Mouse (Mus musculus) embryonic facial prominence, embryonic 13.5 days (tissue): ENCODE results near the gene Cdca5. TPM values are rescaled to one million over a fixed set of nuclear protein-coding genes. Genes with fewer than 3 reads are reported as not detected.
A peak's percentile ranks its signal among the peaks of the same experiment; 100 is the strongest.

Source experiments
- ATAC-seq: fragments of 200-750 bp; cut with Nextera tagmentation; 2 replicates; pipeline ENCODE4 v1.8.0; 2017; ENCODE audit warnings: low read depth; ENCODE audit not compliant: insufficient number of reproducible peaks, insufficient read depth, low FRiP score, low TSS enrichment
- H3K27ac ChIP-seq: fragments of 300-500 bp; sonication (generic); 2 replicates; pipeline ENCODE4 v1.5.1; 2015; ENCODE audit warnings: moderate library complexity, mild to moderate bottlenecking, inconsistent platforms
- H3K27me3 ChIP-seq: fragments of 300-500 bp; sonication (generic); 2 replicates; pipeline ENCODE4 v1.6.1; 2015; ENCODE audit warnings: mild to moderate bottlenecking, inconsistent platforms
- H3K36me3 ChIP-seq: fragments of 300-500 bp; sonication (generic); 2 replicates; pipeline ENCODE4 v1.6.1; 2015; ENCODE audit warnings: mild to moderate bottlenecking, inconsistent platforms
- H3K4me1 ChIP-seq: fragments of 300-500 bp; sonication (generic); 2 replicates; pipeline ENCODE4 v1.6.1; 2015; ENCODE audit warnings: inconsistent platforms
- H3K4me2 ChIP-seq: fragments of 300-500 bp; sonication (generic); 2 replicates; pipeline ENCODE4 v1.6.1; 2015; ENCODE audit warnings: moderate library complexity, mild to moderate bottlenecking, inconsistent platforms
- H3K4me3 ChIP-seq: fragments of 300-500 bp; sonication (generic); 2 replicates; pipeline ENCODE4 v1.5.1; 2015; ENCODE audit warnings: mild to moderate bottlenecking, inconsistent platforms
- H3K9ac ChIP-seq: fragments of 300-500 bp; sonication (generic); 2 replicates; pipeline ENCODE4 v1.6.1; 2015; ENCODE audit warnings: mild to moderate bottlenecking, inconsistent platforms
- H3K9me3 ChIP-seq: fragments of 300-500 bp; sonication (generic); 2 replicates; pipeline ENCODE4 v1.6.1; 2016; ENCODE audit warnings: inconsistent platforms
- whole genome bisulfite sequencing: fragments of 180-500 bp; shearing (Covaris S2); methylation state at CpG from one replicate; pipeline ENCODE4 v1.1.7; 2015; ENCODE audit warnings: mixed read lengths; 5-methylcytosine and 5-hydroxymethylcytosine counted together
- polyA plus RNA-seq: library from polyadenylated mRNA; unstranded; fragments of >200 nt; fragmentation: Nextera tagmentation; extraction: Ambion mirVana; gene quantifications from 2 replicates; pipeline ENCODE4 v1.2.1, GENCODE M21; 2015

Gene Cdca5
- polyA plus RNA-seq, 1 experiment from 2014 or later, result 39.6 TPM

DNA sequence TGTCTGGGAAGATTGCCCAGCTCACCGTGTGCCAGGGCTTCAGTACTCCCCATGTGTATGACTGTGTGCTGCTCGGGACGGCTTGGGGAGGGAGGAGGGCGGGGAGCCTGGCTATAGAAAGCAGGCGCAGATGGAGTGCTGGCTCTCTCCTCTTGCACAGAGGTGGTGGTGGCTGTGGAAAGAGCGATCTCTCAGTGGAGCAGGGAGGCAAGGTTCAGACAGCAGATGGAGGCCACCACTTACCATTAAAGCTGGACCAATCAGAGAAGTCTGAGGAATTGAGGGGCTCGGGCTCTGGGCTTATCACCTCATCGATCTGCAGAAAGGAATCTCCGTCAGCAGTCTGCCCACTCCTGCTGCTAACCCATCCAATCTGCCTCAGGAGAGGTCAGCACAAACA lies 2.6 kb upstream of the Cdca5 start, which contains the start of gene Gm28374:
Gene Gm28374, minus strand, starts transcription at position 101 of the 400 bp plus-strand sequence.
- Histone ChIP-seq H3K9ac (no peak within 1 kb of the TSS), H3K27ac (no peak within 1 kb of the TSS), H3K4me2 (no peak within 1 kb of the TSS), H3K4me1 (peaks cover 26% of the 10 kb centered on the region), H3K9me3 (no peaks in the 10 kb centered on the region), H3K36me3 (peaks cover 39% of the 10 kb centered on the region), H3K27me3 (no peaks in the 10 kb centered on the region), H3K4me3 (no peak within 1 kb of the TSS)
- WGBS, result 79% methylated on average over 9 of the region's 9 CpGs
- ATAC-seq, result no peak

DNA sequence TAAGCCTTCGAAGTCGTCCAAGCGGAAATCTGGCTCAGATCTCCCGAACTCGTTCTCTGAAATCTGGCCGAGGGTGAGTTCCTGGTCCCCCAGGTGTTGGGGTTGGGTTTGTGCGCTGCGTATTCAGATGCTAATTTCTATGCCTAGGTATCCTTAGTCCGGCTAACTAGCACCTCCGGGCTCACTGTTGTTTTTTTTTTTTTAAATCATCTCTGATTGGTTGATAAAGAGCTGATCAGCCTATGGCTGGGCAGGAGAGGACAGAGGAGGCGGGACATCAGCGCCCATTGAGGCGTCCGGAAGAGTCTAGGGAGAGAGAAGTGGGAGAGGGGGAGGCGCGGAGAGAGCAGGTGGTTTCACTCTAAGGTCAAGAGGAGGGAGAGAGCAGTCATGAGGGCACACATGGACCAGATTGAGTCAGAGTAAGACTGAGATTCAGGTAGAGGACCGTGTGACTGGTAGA lies 665 bp downstream of the Cdca5 start:
- WGBS, result under 1% methylated on average over 17 of the region's 17 CpGs
- peaks cover 55% of the 10 kb centered on the region for H3K36me3 ChIP-seq
- no peaks in the 10 kb centered on the region for H3K27me3 ChIP-seq
- ATAC-seq, result peak; percentile 48; the same call in 1 of the 2 replicates
- peak overlapping the region; percentile 93 for H3K4me2 ChIP-seq
- H3K4me3 ChIP-seq, result peak overlapping the region; percentile 76
- H3K4me1 ChIP-seq, result peaks cover 23% of the 10 kb centered on the region
- peak overlapping the region; percentile 79 for H3K9ac ChIP-seq
- no peaks in the 10 kb centered on the region for H3K9me3 ChIP-seq
- H3K27ac ChIP-seq, result peak overlapping the region; percentile 58

DNA sequence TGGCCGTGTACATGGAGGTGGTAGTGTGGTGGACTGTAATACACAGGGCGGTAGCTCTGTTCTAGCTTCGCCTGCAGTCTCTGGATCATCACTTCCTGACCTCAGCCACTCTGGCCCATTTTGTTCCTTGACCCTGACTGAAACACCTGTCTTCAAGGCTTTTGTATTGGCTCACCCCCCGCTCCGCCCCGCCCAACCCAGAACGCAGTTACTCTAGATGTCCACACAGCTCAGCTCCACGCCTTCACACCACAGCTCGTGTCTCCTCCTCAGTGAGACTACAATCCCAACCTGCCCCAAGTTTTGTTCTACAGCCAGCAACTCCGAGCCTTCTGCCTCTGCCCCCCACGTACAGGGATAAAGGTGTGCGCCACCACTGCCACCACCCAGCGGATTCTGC lies 4.1 kb downstream of the Cdca5 start:
- 93% methylated on average over 13 of the region's 13 CpGs for WGBS
- no peak overlapping the region for H3K4me3 ChIP-seq
- no peak overlapping the region for H3K4me2 ChIP-seq
- no peak overlapping the region for H3K27ac ChIP-seq
- H3K27me3 ChIP-seq, result no peaks in the 10 kb centered on the region
- no peak overlapping the region for H3K9ac ChIP-seq
- H3K9me3 ChIP-seq, result no peaks in the 10 kb centered on the region
- ATAC-seq, result no peak
- H3K36me3 ChIP-seq, result peaks cover 62% of the 10 kb centered on the region
- H3K4me1 ChIP-seq, result peaks cover 16% of the 10 kb centered on the region

GRCm38 (mm10) chr19:6094119-6094518 lies 9.3 kb downstream of the Cdca5 start, which contains the start of gene AC131692.1:
AC131692.1 (plus strand) TSS chr19:6094419.
- 92% methylated on average over 7 of the region's 7 CpGs for WGBS
- no peak for ATAC-seq
- Histone ChIP-seq H3K9ac (0 out of 2 replicates have a peak within 1 kb of the TSS, but pooled peaks have one; percentile 11), H3K9me3 (no peaks in the 10 kb centered on the region), H3K27ac (no peak within 1 kb of the TSS), H3K4me1 (no peaks in the 10 kb centered on the region), H3K4me2 (no peak within 1 kb of the TSS), H3K4me3 (no peak within 1 kb of the TSS), H3K36me3 (peaks cover 79% of the 10 kb centered on the region), H3K27me3 (no peaks in the 10 kb centered on the region)

GRCm38 (mm10) chr19:6097847-6098246 lies 13.1 kb downstream of the Cdca5 start:
- Histone ChIP-seq H3K36me3 (peaks cover 48% of the 10 kb centered on the region), H3K9me3 (no peaks in the 10 kb centered on the region), H3K4me2 (no peak overlapping the region), H3K4me1 (peaks cover 7% of the 10 kb centered on the region; the same call in 1 of the 2 replicates), H3K27me3 (no peaks in the 10 kb centered on the region), H3K27ac (no peak overlapping the region), H3K4me3 (no peak overlapping the region), H3K9ac (no peak overlapping the region)
- no peak for ATAC-seq
- 82% methylated on average over 3 of the region's 3 CpGs for WGBS

- no peak overlapping the region for H3K27ac ChIP-seq
- ATAC-seq, result no peak
- no peaks in the 10 kb centered on the region for H3K27me3 ChIP-seq
- H3K9ac ChIP-seq, result no peak overlapping the region
- peaks cover 7% of the 10 kb centered on the region; the same call in 1 of the 2 replicates for H3K4me1 ChIP-seq
- peaks cover 19% of the 10 kb centered on the region; the same call in 1 of the 2 replicates for H3K36me3 ChIP-seq
- H3K4me2 ChIP-seq, result no peak overlapping the region
- WGBS, result 16% methylated on average over 6 of the region's 6 CpGs
- no peak overlapping the region for H3K4me3 ChIP-seq
- H3K9me3 ChIP-seq, result no peaks in the 10 kb centered on the region
Observed at GRCm38 (mm10) chr19:6101186-6101585, 16.4 kb downstream of the Cdca5 start.

DNA sequence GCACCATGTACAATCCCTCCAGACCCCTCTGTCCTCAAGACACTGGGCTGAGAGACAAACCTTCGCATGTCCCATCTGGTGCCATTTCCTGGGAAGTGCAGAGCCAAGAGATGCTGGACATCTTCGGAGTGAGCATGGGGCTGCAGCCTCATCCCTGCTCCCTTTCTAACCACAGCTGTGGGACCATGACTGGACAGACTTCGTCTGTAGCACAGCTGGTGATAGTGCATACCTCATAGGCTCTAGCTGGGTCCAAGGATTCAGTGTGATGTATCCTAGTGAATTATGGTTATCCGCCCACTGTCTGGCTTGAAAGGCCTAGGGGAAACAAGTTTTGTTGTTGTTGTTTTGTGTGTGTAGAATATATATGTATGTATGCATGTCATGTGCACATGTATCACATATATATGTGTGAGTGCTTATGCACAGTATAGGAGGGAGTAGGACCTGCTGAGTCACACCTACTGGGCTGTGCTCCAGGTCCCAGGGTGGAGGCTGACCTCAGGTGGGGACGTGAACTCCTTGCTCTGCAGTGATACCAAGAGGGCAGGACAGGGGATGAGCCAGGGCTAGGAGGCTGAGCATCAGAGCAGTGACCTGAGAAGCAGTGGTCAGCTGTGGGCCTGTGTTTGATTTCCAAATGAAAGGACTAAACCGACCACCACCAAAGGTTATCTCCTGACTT lies 17.5 kb downstream of the Cdca5 start:
- ATAC-seq, result peak; percentile 68; the same call in 1 of the 2 replicates
- H3K27ac ChIP-seq, result no peak overlapping the region
- no peak overlapping the region for H3K9ac ChIP-seq
- WGBS, result 78% methylated on average over 6 of the region's 6 CpGs
- H3K4me2 ChIP-seq, result no peak overlapping the region
- H3K4me1 ChIP-seq, result peaks cover 7% of the 10 kb centered on the region; the same call in 1 of the 2 replicates
- no peak overlapping the region for H3K4me3 ChIP-seq
- no peaks in the 10 kb centered on the region for H3K27me3 ChIP-seq
- peaks cover 13% of the 10 kb centered on the region; the same call in 1 of the 2 replicates for H3K36me3 ChIP-seq
- no peaks in the 10 kb centered on the region for H3K9me3 ChIP-seq

- ATAC-seq, result no peak
- Histone ChIP-seq H3K9me3 (no peaks in the 10 kb centered on the region), H3K27me3 (no peaks in the 10 kb centered on the region), H3K9ac (no peak overlapping the region), H3K4me2 (no peak overlapping the region), H3K27ac (no peak overlapping the region), H3K4me3 (no peak overlapping the region), H3K36me3 (0 out of 2 replicates have a peak, but pooled peaks cover 1% of the 10 kb centered on the region), H3K4me1 (peaks cover 7% of the 10 kb centered on the region; the same call in 1 of the 2 replicates)
- 81% methylated on average over 4 of the region's 4 CpGs for WGBS
Observed at GRCm38 (mm10) chr19:6104476-6104875, 19.7 kb downstream of the Cdca5 start.

- Histone ChIP-seq H3K27me3 (no peaks in the 10 kb centered on the region), H3K4me3 (no peak within 1 kb of the TSS), H3K27ac (no peak within 1 kb of the TSS), H3K9me3 (no peaks in the 10 kb centered on the region), H3K4me1 (peaks cover 7% of the 10 kb centered on the region; the same call in 1 of the 2 replicates), H3K9ac (no peak within 1 kb of the TSS), H3K4me2 (no peak within 1 kb of the TSS), H3K36me3 (no peaks in the 10 kb centered on the region)
- whole genome bisulfite sequencing, result 81% methylated on average over 7 of the region's 7 CpGs
- no peak for ATAC-seq
Observed at GRCm38 (mm10) chr19:6105586-6105985, 20.8 kb downstream of the Cdca5 start, which contains the start of gene Naaladl1. Naaladl1 (plus strand) TSS chr19:6105782.

DNA sequence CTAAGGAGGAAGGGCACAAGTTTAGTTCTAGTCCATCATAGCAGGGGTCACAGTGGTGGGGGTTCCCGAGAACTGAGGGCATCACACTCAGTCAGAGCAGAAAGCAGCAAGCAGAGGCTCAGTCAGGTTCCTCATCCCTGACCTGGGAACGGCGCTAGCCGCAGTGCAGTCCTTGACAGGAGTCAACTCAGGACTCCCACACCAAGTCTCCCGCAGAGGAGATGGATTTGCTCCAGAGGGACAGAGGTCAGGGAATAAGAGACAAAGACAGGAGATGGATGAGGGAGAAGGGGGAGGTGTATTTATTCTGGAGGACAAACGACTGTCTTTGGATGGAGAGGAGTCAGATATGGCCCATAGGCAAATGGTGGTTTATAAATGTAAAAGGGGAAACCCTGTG lies 28.3 kb downstream of the Cdca5 start:
- peaks cover 14% of the 10 kb centered on the region for H3K4me1 ChIP-seq
- 78% methylated on average over 6 of the region's 6 CpGs for WGBS
- H3K27ac ChIP-seq, result no peak overlapping the region
- no peak overlapping the region for H3K9ac ChIP-seq
- H3K4me2 ChIP-seq, result no peak overlapping the region
- H3K9me3 ChIP-seq, result no peaks in the 10 kb centered on the region
- H3K4me3 ChIP-seq, result no peak overlapping the region
- ATAC-seq, result no peak
- peaks cover 37% of the 10 kb centered on the region for H3K36me3 ChIP-seq
- no peaks in the 10 kb centered on the region for H3K27me3 ChIP-seq

- Histone ChIP-seq H3K4me3 (0 out of 2 replicates have a peak overlapping the region, but pooled peaks have one; percentile 94), H3K4me2 (peak overlapping the region; percentile 89), H3K9ac (peak overlapping the region; percentile 91; the same call in 1 of the 2 replicates), H3K27ac (no peak overlapping the region), H3K27me3 (no peaks in the 10 kb centered on the region), H3K36me3 (peaks cover 41% of the 10 kb centered on the region), H3K4me1 (peaks cover 19% of the 10 kb centered on the region), H3K9me3 (no peaks in the 10 kb centered on the region)
- no peak for ATAC-seq
- 88% methylated on average over 15 of the region's 15 CpGs for WGBS
Observed at GRCm38 (mm10) chr19:6116113-6116850, 31.5 kb downstream of the Cdca5 start.
